Mouse (Mus musculus) left cerebral cortex, adult 2 months (tissue): ENCODE measurements around the gene Nid1. TPM values are rescaled to one million over a fixed set of nuclear protein-coding genes. Genes with fewer than 3 reads are reported as not detected.

ENCODE experiments used
- DNase-seq, 2 experiments: peaks; one replicate each; pipeline ENCODE4 v3.0.0; 2021 to 2022; ENCODE audit warnings: low spot score in 2 of 2, mixed read lengths in 1 of 2; ENCODE audit errors: extremely low spot score in 1 of 2
- H3K27ac ChIP-seq: fragments of 200-600 bp; 2 replicates; pipeline ENCODE4 v1.8.1; 2022
- H3K4me3 ChIP-seq: fragments of 200-600 bp; 2 replicates; pipeline ENCODE4 v1.8.1; 2022
- CTCF ChIP-seq: fragments of 200-600 bp; IDR thresholded peaks from 2 replicates; pipeline ENCODE4 v1.8.1; 2022; ENCODE audit warnings: antibody characterized with exemption, mild to moderate bottlenecking, moderate library complexity
- intact Hi-C: fragments of 180-260 bp; cut with DNase I; formaldehyde crosslinking; loops from one replicate; pipeline ENCODE4 v1.15.1; 2025
- total RNA-seq, 2 experiments: library from RNA; stranded (reverse); gene quantifications; 2 replicates each; pipeline ENCODE4 v1.2.3; 2021

The Nid1 gene
- total RNA-seq, 2 experiments from 2014 or later, result 4.7 to 6.3 TPM

- H3K4me3 ChIP-seq, result no peak overlapping the region
- no peak for DNase-seq
- no peak for TF ChIP-seq CTCF
- peak overlapping the region; percentile 53; the same call in 1 of the 2 replicates for H3K27ac ChIP-seq
- intact Hi-C loops, result no loop called here
These were observed 119.8 kb downstream of the Nid1 start for GRCm38 (mm10) chr13:13557001-13557743.

DNA sequence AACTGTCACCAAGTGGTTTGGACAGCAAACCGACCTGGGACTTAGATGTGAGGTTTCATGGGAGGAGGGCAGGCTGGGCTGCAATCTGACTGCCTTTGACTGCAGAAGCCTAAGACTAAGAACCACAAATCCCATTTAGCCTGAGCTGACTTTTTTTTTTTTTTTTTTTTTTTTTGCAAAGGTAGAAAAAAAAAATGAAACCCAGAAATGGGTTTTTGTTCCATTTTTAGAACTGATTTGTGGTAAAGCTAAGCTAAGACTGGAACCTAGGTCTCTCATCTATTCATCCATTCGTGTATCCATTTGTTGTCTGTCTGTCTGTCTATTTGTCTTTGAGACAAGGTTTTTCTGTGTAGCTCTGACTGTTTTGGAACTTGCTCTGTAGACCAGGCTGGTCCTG is 120.9 kb downstream of the Nid1 start:
- intact Hi-C loops, result no loop called here
- no peak overlapping the region for H3K4me3 ChIP-seq
- DNase-seq, result no peak
- H3K27ac ChIP-seq, result no peak overlapping the region
- TF ChIP-seq CTCF, result no peak

- H3K27ac ChIP-seq, result no peak overlapping the region
- no peak overlapping the region for H3K4me3 ChIP-seq
- no peak for DNase-seq
- no peak for TF ChIP-seq CTCF
- intact Hi-C loops, result no loop called here
These were observed 121.5 kb downstream of the Nid1 start for GRCm38 (mm10) chr13:13558900-13559299.

Other genes with a start within 250 kb of the Nid1 start
- gene Gpr137b, start 43.5 kb upstream of the Nid1 start, total RNA-seq, result 10 to 100 TPM; 21.8 to 23.0 TPM
- gene Lyst, start 152.8 kb downstream of the Nid1 start, total RNA-seq, result 10 to 100 TPM; 63.2 to 64.6 TPM